ENCODE assay signal across 8 mouse cellular contexts in the genomic region with DNA sequence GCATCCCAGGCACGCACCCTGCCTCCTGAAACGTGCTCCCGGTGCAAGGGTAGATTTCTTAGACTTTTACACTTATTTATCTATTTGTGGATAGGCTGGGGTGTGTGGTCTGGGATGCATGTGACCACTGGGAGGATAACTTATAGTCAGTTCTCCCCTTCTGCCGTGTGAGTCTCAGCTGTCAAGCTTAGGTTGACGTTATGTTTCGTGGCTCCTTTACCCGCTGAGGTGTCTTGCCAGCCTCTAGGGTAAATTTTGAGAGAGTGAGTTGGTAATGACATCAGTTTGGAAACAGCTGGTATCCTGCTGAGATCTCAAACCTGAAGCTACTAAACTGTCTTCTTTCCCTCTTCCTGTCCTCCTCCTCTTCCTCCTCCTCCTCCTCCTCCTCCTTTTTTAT. TPM values are rescaled to one million over a fixed set of nuclear protein-coding genes. Genes with fewer than 3 reads are reported as not detected.
DNase-seq lines count a peak whose midpoint lies in the region; ATAC-seq lines count a peak whose summit lies in the region.

No protein-coding gene starts in this region.

- peaks cover 31% of the 10 kb centered on the region for H3K4me1 ChIP-seq in liver, embryonic 13.5 days (replicated peaks)
- no peaks in the 10 kb centered on the region for H3K4me1 ChIP-seq in stomach, embryonic 16.5 days (ENCODE audit: control insufficient read depth, insufficient read depth, low read length)

- peak overlapping the region; percentile 75 for H3K9ac ChIP-seq in liver, embryonic 13.5 days
- H3K9ac ChIP-seq in stomach, embryonic 16.5 days (ENCODE audit: low read length), result peak overlapping the region; percentile 52

- 28% methylated on average over 7 of the region's 7 CpGs for WGBS in liver, embryonic 13.5 days (ENCODE audit: insufficient replicate concordance)
- WGBS in stomach, embryonic 16.5 days, result 16% methylated on average over 7 of the region's 7 CpGs

- ATAC-seq in liver, embryonic 13.5 days (ENCODE audit: low read depth), result no peak
- ATAC-seq in stomach, embryonic 16.5 days (ENCODE audit: insufficient read depth, low FRiP score), result no peak

- H3K4me2 ChIP-seq in liver, embryonic 13.5 days, result peak overlapping the region; percentile 74
- H3K4me2 ChIP-seq in stomach, embryonic 16.5 days (ENCODE audit: low read depth, low read length), result peak overlapping the region; percentile 58

- H3K4me3 ChIP-seq in liver, embryonic 13.5 days (replicated peaks), result peak overlapping the region; percentile 61
- peak overlapping the region; percentile 42 for H3K4me3 ChIP-seq in stomach, embryonic 16.5 days (replicated peaks; ENCODE audit: low read length)

- H3K36me3 ChIP-seq in liver, embryonic 13.5 days, result 0 out of 2 replicates have a peak, but pooled peaks cover 6% of the 10 kb centered on the region
- H3K36me3 ChIP-seq in stomach, embryonic 16.5 days (ENCODE audit: control insufficient read depth, insufficient read depth, low read length), result no peaks in the 10 kb centered on the region

- no peaks in the 10 kb centered on the region for H3K9me3 ChIP-seq in liver, embryonic 13.5 days (replicated peaks)
- H3K9me3 ChIP-seq in stomach, embryonic 16.5 days (replicated peaks; ENCODE audit: control insufficient read depth, low read length), result no peaks in the 10 kb centered on the region

- peak overlapping the region; percentile 87 for H3K27ac ChIP-seq in liver, embryonic 13.5 days
- H3K27ac ChIP-seq in stomach, embryonic 16.5 days (ENCODE audit: low read length), result peak overlapping the region; percentile 52; the same call in 1 of the 2 replicates

- peak; percentile 16 for DNase-seq in embryo, embryonic 10 days (ENCODE audit: low spot score)
- no peak for DNase-seq in embryo, embryonic 11 days
- peak; percentile 19 for DNase-seq in thymus, postnatal 14 days
- no peak for DNase-seq in thymus, postnatal 4 days
- DNase-seq in liver, embryonic 13.5 days, result no peak
- DNase-seq in thymus, postnatal 36 days, result no peak
- no peak for DNase-seq in kidney, postnatal 36 days

- no peaks in the 10 kb centered on the region for H3K27me3 ChIP-seq in liver, embryonic 13.5 days
- H3K27me3 ChIP-seq in stomach, embryonic 16.5 days (ENCODE audit: control insufficient read depth, insufficient read depth, low read length), result no peaks in the 10 kb centered on the region

RNA-seq across cellular contexts. Expression of a gene that starts 3.6 kb away (rescaled TPM):
- polyA plus RNA-seq in liver, embryonic 13.5 days (2015; fragmentation: Nextera tagmentation; extraction: Ambion mirVana), result 0.12 TPM in 1 of 2 replicates, not detected in the other
- polyA plus RNA-seq in stomach, embryonic 16.5 days (2015; fragmentation: Nextera tagmentation; extraction: Ambion mirVana), result 7.2 and 8.9 TPM in 2 replicates

RNA-seq across cellular contexts. Expression of a gene that starts 17.4 kb away (rescaled TPM):
- polyA plus RNA-seq in liver, embryonic 13.5 days (2015; fragmentation: Nextera tagmentation; extraction: Ambion mirVana), result 35.1 and 41.0 TPM in 2 replicates
- 54.1 and 56.4 TPM in 2 replicates for polyA plus RNA-seq in stomach, embryonic 16.5 days (2015; fragmentation: Nextera tagmentation; extraction: Ambion mirVana)

RNA-seq across cellular contexts. Expression of a gene that starts 18.9 kb away (rescaled TPM):
- 90.0 and 94.5 TPM in 2 replicates for polyA plus RNA-seq in liver, embryonic 13.5 days (2015; fragmentation: Nextera tagmentation; extraction: Ambion mirVana)
- polyA plus RNA-seq in stomach, embryonic 16.5 days (2015; fragmentation: Nextera tagmentation; extraction: Ambion mirVana), result 203 and 207 TPM in 2 replicates

RNA-seq across cellular contexts. Expression of a gene that starts 19.0 kb away (rescaled TPM):
- polyA plus RNA-seq in liver, embryonic 13.5 days (2015; fragmentation: Nextera tagmentation; extraction: Ambion mirVana), result 18.0 and 19.0 TPM in 2 replicates
- polyA plus RNA-seq in stomach, embryonic 16.5 days (2015; fragmentation: Nextera tagmentation; extraction: Ambion mirVana), result 14.3 and 14.8 TPM in 2 replicates

RNA-seq across cellular contexts. Expression of a gene that starts 39.0 kb away (rescaled TPM):
- 337 and 338 TPM in 2 replicates for polyA plus RNA-seq in liver, embryonic 13.5 days (2015; fragmentation: Nextera tagmentation; extraction: Ambion mirVana)
- polyA plus RNA-seq in stomach, embryonic 16.5 days (2015; fragmentation: Nextera tagmentation; extraction: Ambion mirVana), result 377 and 400 TPM in 2 replicates

Comparison
In these comparisons a context has a peak if more than half of its experiments do, and no peak if none do; other contexts are left out.
1. DNase-seq: peak in embryo, embryonic 10 days (single experiment) and thymus, postnatal 14 days (single experiment); none in embryo, embryonic 11 days (single experiment), thymus, postnatal 4 days (single experiment), liver, embryonic 13.5 days (single experiment), thymus, postnatal 36 days (0 of 2) and kidney, postnatal 36 days (0 of 2).